Mouse (Mus musculus): ENCODE measurements around the gene Fggy.

GRCm38 (mm10) chr4:95636937-95637749 lies 79.8 kb downstream of the Fggy start:
- TF ChIP-seq CTCF (IDR thresholded peaks at IDR 0.05 in 2 of 3, conservative IDR thresholded peaks at IDR 0.05 in 1 of 3; ENCODE audit: control insufficient read depth in 1 of 3, insufficient read depth in 1 of 3, low read depth in 2 of 3, low read length in 3 of 3, poor library complexity in 1 of 3, severe bottlenecking in 1 of 3) (no peak), BHLHE40 (IDR thresholded peaks at IDR 0.05; ENCODE audit: borderline replicate concordance, low read depth, low read length) (no peak), MAX (IDR thresholded peaks at IDR 0.05; ENCODE audit: low read length) (no peak), USF1 (IDR thresholded peaks at IDR 0.05; ENCODE audit: low read depth, low read length) (no peak)
